Mouse (Mus musculus) kidney, adult 18-20 months (tissue): Measurements from ENCODE around the gene Pcyt1b.
A peak's percentile ranks its signal among the peaks of the same experiment; 100 is the strongest.

Experiments used
- DNase-seq: peaks from one replicate; pipeline ENCODE4 v3.0.0; 2021

Gene Pcyt1b

GRCm38 (mm10) chrX:93654218-93655002, at the start of gene Pcyt1b:
Gene Pcyt1b, plus strand, starts transcription at chrX:93654863.
- DNase-seq, result no peak

- no peak for DNase-seq
Observed at GRCm38 (mm10) chrX:93630256-93630655, 24.4 kb upstream of the Pcyt1b start.

GRCm38 (mm10) chrX:93631657-93632449, 22.8 kb upstream of the Pcyt1b start, which contains the start of gene Pola1:
Gene Pola1, minus strand, starts transcription at chrX:93632155.
- DNase-seq, result peak; percentile 83

- DNase-seq, result no peak
Observed at GRCm38 (mm10) chrX:93634861-93635375, 19.7 kb upstream of the Pcyt1b start.

- DNase-seq, result no peak
Observed at GRCm38 (mm10) chrX:93643600-93643999, 11.1 kb upstream of the Pcyt1b start.

GRCm38 (mm10) chrX:93644022-93644421, 10.6 kb upstream of the Pcyt1b start:
- DNase-seq, result no peak

GRCm38 (mm10) chrX:93650738-93651137, 3.9 kb upstream of the Pcyt1b start:
- DNase-seq, result no peak

GRCm38 (mm10) chrX:93655153-93655552, 490 bp downstream of the Pcyt1b start:
- DNase-seq, result no peak

- DNase-seq, result no peak
Observed at GRCm38 (mm10) chrX:93663919-93664586, 9.4 kb downstream of the Pcyt1b start.

GRCm38 (mm10) chrX:93664787-93665186, 10.1 kb downstream of the Pcyt1b start:
- no peak for DNase-seq

- DNase-seq, result no peak
Observed at GRCm38 (mm10) chrX:93674432-93674831, 19.8 kb downstream of the Pcyt1b start.

GRCm38 (mm10) chrX:93674836-93675795, 20.5 kb downstream of the Pcyt1b start:
- DNase-seq, result peak; percentile 2

- DNase-seq, result no peak
Observed at GRCm38 (mm10) chrX:93676228-93676627, 21.6 kb downstream of the Pcyt1b start.

GRCm38 (mm10) chrX:93689287-93689686, 34.6 kb downstream of the Pcyt1b start:
- no peak for DNase-seq

- DNase-seq, result no peak
Observed at GRCm38 (mm10) chrX:93690672-93691071, 36.0 kb downstream of the Pcyt1b start.

GRCm38 (mm10) chrX:93697596-93697995, 42.9 kb downstream of the Pcyt1b start:
- DNase-seq, result no peak

- DNase-seq, result no peak
Observed at GRCm38 (mm10) chrX:93700528-93701225, 46.0 kb downstream of the Pcyt1b start.

- DNase-seq, result no peak
Observed at GRCm38 (mm10) chrX:93712566-93712965, 57.9 kb downstream of the Pcyt1b start.

- no peak for DNase-seq
Observed at GRCm38 (mm10) chrX:93729529-93729928, 74.9 kb downstream of the Pcyt1b start.

GRCm38 (mm10) chrX:93730854-93731253, 76.2 kb downstream of the Pcyt1b start:
- no peak for DNase-seq

- DNase-seq, result no peak
Observed at GRCm38 (mm10) chrX:93732407-93732806, 77.7 kb downstream of the Pcyt1b start.
